Mouse (Mus musculus): ENCODE data around the gene Gpat3. TPM values are rescaled to one million over a fixed set of nuclear protein-coding genes. Genes with fewer than 3 reads are reported as not detected.
A peak's percentile ranks its signal among the peaks of the same experiment; 100 is the strongest.

Gene Gpat3
- polyA plus RNA-seq, 1 experiment from 2014 or later, result 12.0 TPM

- Histone ChIP-seq H3K9me3 (no peaks in the 10 kb centered on the region), H3K4me1 (replicated peaks) (no peaks in the 10 kb centered on the region), H3K4me3 (replicated peaks) (no peak overlapping the region), H3K9ac (no peak overlapping the region), H3K27me3 (replicated peaks) (no peaks in the 10 kb centered on the region), H3K36me3 (no peaks in the 10 kb centered on the region), H3K4me2 (replicated peaks) (no peak overlapping the region), H3K27ac (no peak overlapping the region)
- WGBS, result 93% methylated on average over 2 of the region's 2 CpGs
- ATAC-seq, result no peak
Measured at GRCm38 (mm10) chr5:100833841-100834240, 11.7 kb upstream of the Gpat3 start.

- H3K9me3 ChIP-seq, result no peaks in the 10 kb centered on the region
- no peaks in the 10 kb centered on the region for H3K27me3 ChIP-seq (replicated peaks)
- no peaks in the 10 kb centered on the region for H3K4me1 ChIP-seq (replicated peaks)
- H3K4me2 ChIP-seq (replicated peaks), result no peak overlapping the region
- no peak overlapping the region for H3K27ac ChIP-seq
- no peak overlapping the region for H3K4me3 ChIP-seq (replicated peaks)
- peak; percentile 69 for ATAC-seq
- WGBS, result 27% methylated on average over 9 of the region's 9 CpGs
- no peaks in the 10 kb centered on the region for H3K36me3 ChIP-seq
- no peak overlapping the region for H3K9ac ChIP-seq
Measured at GRCm38 (mm10) chr5:100835862-100836538, 9.5 kb upstream of the Gpat3 start.

GRCm38 (mm10) chr5:100837907-100838306 lies 7.6 kb upstream of the Gpat3 start:
- Histone ChIP-seq H3K9ac (no peak overlapping the region), H3K4me2 (replicated peaks) (no peak overlapping the region), H3K4me3 (replicated peaks) (no peak overlapping the region), H3K27ac (no peak overlapping the region), H3K9me3 (no peaks in the 10 kb centered on the region), H3K36me3 (no peaks in the 10 kb centered on the region), H3K27me3 (replicated peaks) (no peaks in the 10 kb centered on the region), H3K4me1 (replicated peaks) (no peaks in the 10 kb centered on the region)
- 62% methylated on average over 7 of the region's 7 CpGs for WGBS
- peak; percentile 47; the same call in 1 of the 2 replicates for ATAC-seq

- no peak overlapping the region for H3K4me3 ChIP-seq (replicated peaks)
- no peaks in the 10 kb centered on the region for H3K27me3 ChIP-seq (replicated peaks)
- H3K4me2 ChIP-seq (replicated peaks), result no peak overlapping the region
- H3K9ac ChIP-seq, result no peak overlapping the region
- no peaks in the 10 kb centered on the region for H3K36me3 ChIP-seq
- no peaks in the 10 kb centered on the region for H3K9me3 ChIP-seq
- peaks cover 9% of the 10 kb centered on the region; the same call in 1 of the 2 replicates for H3K4me1 ChIP-seq (replicated peaks)
- no peak for ATAC-seq
- WGBS, result 45% methylated on average over 3 of the region's 3 CpGs
- no peak overlapping the region for H3K27ac ChIP-seq
Measured at GRCm38 (mm10) chr5:100844485-100844884, 1.0 kb upstream of the Gpat3 start.

- Histone ChIP-seq H3K36me3 (no peaks in the 10 kb centered on the region), H3K27ac (peak overlapping the region; percentile 59), H3K4me1 (replicated peaks) (peaks cover 9% of the 10 kb centered on the region; the same call in 1 of the 2 replicates), H3K4me2 (replicated peaks) (peak overlapping the region; percentile 96), H3K9ac (peak overlapping the region; percentile 70), H3K9me3 (no peaks in the 10 kb centered on the region), H3K4me3 (replicated peaks) (peak overlapping the region; percentile 59), H3K27me3 (replicated peaks) (no peaks in the 10 kb centered on the region)
- ATAC-seq, result peak; percentile 87
- WGBS, result under 1% methylated on average over 52 of the region's 52 CpGs
Measured at GRCm38 (mm10) chr5:100845848-100846598, 510 bp downstream of the Gpat3 start.

- Histone ChIP-seq H3K4me3 (replicated peaks) (peak overlapping the region; percentile 59), H3K27ac (peak overlapping the region; percentile 59), H3K9me3 (no peaks in the 10 kb centered on the region), H3K9ac (peak overlapping the region; percentile 70), H3K27me3 (replicated peaks) (no peaks in the 10 kb centered on the region), H3K36me3 (no peaks in the 10 kb centered on the region), H3K4me2 (replicated peaks) (peak overlapping the region; percentile 96), H3K4me1 (replicated peaks) (peaks cover 9% of the 10 kb centered on the region; the same call in 1 of the 2 replicates)
- ATAC-seq, result peak; percentile 54
- under 1% methylated on average over 22 of the region's 22 CpGs for WGBS
Measured at GRCm38 (mm10) chr5:100846599-100846920, 1.0 kb downstream of the Gpat3 start.

- ATAC-seq, result no peak
- no peaks in the 10 kb centered on the region for H3K36me3 ChIP-seq
- H3K4me1 ChIP-seq (replicated peaks), result peaks cover 9% of the 10 kb centered on the region; the same call in 1 of the 2 replicates
- peak overlapping the region; percentile 59 for H3K4me3 ChIP-seq (replicated peaks)
- no peak overlapping the region for H3K9ac ChIP-seq
- H3K9me3 ChIP-seq, result no peaks in the 10 kb centered on the region
- H3K27me3 ChIP-seq (replicated peaks), result no peaks in the 10 kb centered on the region
- 13% methylated on average over 2 of the region's 2 CpGs for WGBS
- peak overlapping the region; percentile 96 for H3K4me2 ChIP-seq (replicated peaks)
- no peak overlapping the region for H3K27ac ChIP-seq
Measured at GRCm38 (mm10) chr5:100847143-100847542, 1.6 kb downstream of the Gpat3 start.

- no peaks in the 10 kb centered on the region for H3K36me3 ChIP-seq
- ATAC-seq, result peak; percentile 72
- H3K4me3 ChIP-seq (replicated peaks), result no peak overlapping the region
- H3K27me3 ChIP-seq (replicated peaks), result no peaks in the 10 kb centered on the region
- 86% methylated on average over 4 of the region's 4 CpGs for WGBS
- H3K9ac ChIP-seq, result no peak overlapping the region
- H3K27ac ChIP-seq, result no peak overlapping the region
- no peaks in the 10 kb centered on the region for H3K9me3 ChIP-seq
- no peaks in the 10 kb centered on the region for H3K4me1 ChIP-seq (replicated peaks)
- no peak overlapping the region for H3K4me2 ChIP-seq (replicated peaks)
Measured at GRCm38 (mm10) chr5:100853963-100854362, 8.4 kb downstream of the Gpat3 start.

- ATAC-seq, result no peak
- Histone ChIP-seq H3K36me3 (no peaks in the 10 kb centered on the region), H3K4me3 (replicated peaks) (no peak overlapping the region), H3K4me1 (replicated peaks) (peaks cover 4% of the 10 kb centered on the region; the same call in 1 of the 2 replicates), H3K9me3 (no peaks in the 10 kb centered on the region), H3K4me2 (replicated peaks) (no peak overlapping the region), H3K9ac (no peak overlapping the region), H3K27me3 (replicated peaks) (no peaks in the 10 kb centered on the region), H3K27ac (no peak overlapping the region)
- 84% methylated on average over 3 of the region's 3 CpGs for WGBS
Measured at GRCm38 (mm10) chr5:100856552-100856951, 11.0 kb downstream of the Gpat3 start.

GRCm38 (mm10) chr5:100860417-100861053 lies 15.0 kb downstream of the Gpat3 start:
- no peak overlapping the region for H3K4me3 ChIP-seq (replicated peaks)
- H3K27me3 ChIP-seq (replicated peaks), result no peaks in the 10 kb centered on the region
- no peak overlapping the region for H3K9ac ChIP-seq
- H3K4me2 ChIP-seq (replicated peaks), result no peak overlapping the region
- ATAC-seq, result peak; percentile 48
- WGBS, result 65% methylated on average over 12 of the region's 12 CpGs
- peaks cover 4% of the 10 kb centered on the region; the same call in 1 of the 2 replicates for H3K4me1 ChIP-seq (replicated peaks)
- H3K27ac ChIP-seq, result no peak overlapping the region
- no peaks in the 10 kb centered on the region for H3K36me3 ChIP-seq
- no peaks in the 10 kb centered on the region for H3K9me3 ChIP-seq

GRCm38 (mm10) chr5:100861140-100861539 lies 15.6 kb downstream of the Gpat3 start:
- peak; percentile 51; the same call in 1 of the 2 replicates for ATAC-seq
- peaks cover 4% of the 10 kb centered on the region; the same call in 1 of the 2 replicates for H3K4me1 ChIP-seq (replicated peaks)
- WGBS, result 49% methylated on average over 4 of the region's 4 CpGs
- no peaks in the 10 kb centered on the region for H3K36me3 ChIP-seq
- no peaks in the 10 kb centered on the region for H3K27me3 ChIP-seq (replicated peaks)
- no peak overlapping the region for H3K27ac ChIP-seq
- H3K9me3 ChIP-seq, result no peaks in the 10 kb centered on the region
- no peak overlapping the region for H3K4me2 ChIP-seq (replicated peaks)
- H3K9ac ChIP-seq, result no peak overlapping the region
- H3K4me3 ChIP-seq (replicated peaks), result no peak overlapping the region

- no peaks in the 10 kb centered on the region for H3K36me3 ChIP-seq
- H3K27ac ChIP-seq, result no peak overlapping the region
- H3K4me2 ChIP-seq (replicated peaks), result no peak overlapping the region
- H3K9ac ChIP-seq, result no peak overlapping the region
- H3K4me3 ChIP-seq (replicated peaks), result no peak overlapping the region
- H3K4me1 ChIP-seq (replicated peaks), result peaks cover 4% of the 10 kb centered on the region; the same call in 1 of the 2 replicates
- no peaks in the 10 kb centered on the region for H3K9me3 ChIP-seq
- 76% methylated on average over 7 of the region's 7 CpGs for WGBS
- ATAC-seq, result peak; percentile 73
- H3K27me3 ChIP-seq (replicated peaks), result no peaks in the 10 kb centered on the region
Measured at GRCm38 (mm10) chr5:100861811-100862210, 16.3 kb downstream of the Gpat3 start.

Measured in intestine, embryonic 15.5 days (tissue).